In the genomic region with DNA sequence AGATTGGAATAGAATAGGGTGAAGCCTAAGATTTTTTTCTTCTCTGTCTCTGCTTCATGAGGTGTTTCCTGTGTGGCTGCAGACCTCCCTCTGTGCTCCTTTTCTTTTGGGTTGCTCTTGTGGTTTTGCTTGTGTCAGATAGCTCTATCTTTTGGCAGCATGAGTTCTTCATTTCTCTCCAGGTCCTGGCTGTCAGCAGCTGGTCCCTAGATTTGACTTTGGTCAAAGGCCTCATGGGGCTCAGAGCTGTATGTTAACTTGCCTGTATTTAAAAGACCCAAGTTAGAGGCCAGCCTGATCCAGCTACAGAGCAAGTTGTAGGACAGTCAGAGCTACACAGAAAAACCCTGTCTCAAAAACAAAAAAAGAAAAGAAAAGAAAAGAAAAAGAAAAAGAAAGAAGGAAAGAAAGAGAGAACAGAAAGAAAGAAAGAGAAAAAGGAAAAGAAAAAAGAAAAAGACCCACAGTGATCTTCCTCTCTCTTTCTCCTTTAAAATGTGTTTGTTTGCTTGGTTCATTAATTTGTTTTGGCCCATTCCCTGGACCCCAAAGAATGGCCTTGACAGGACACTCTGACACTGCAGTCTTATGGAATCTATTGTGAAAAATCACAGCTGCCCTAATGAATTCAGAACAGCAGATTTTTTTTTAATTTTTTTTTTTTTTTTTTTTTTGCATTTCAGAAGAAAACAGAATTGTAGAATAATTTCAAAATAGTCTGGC, we compare ENCODE assay signal across 9 mouse cellular contexts.
DNase-seq lines count a peak whose midpoint lies in the region; ATAC-seq and TF ChIP-seq lines count a peak whose summit lies in the region.
"Had no signal": no experiment of that assay in that cellular context is flagged by ENCODE, and none has a peak within 500 bp of the region (broad histone marks: within the 10 kb centered on the region; RNA-seq: fewer than 3 reads in every experiment).

No protein-coding gene starts in this region.

- TF ChIP-seq POLR2A in thymus, adult 2 months (IDR thresholded peaks at IDR 0.05; ENCODE audit: control insufficient read depth, extremely low read depth, insufficient read depth, low read length, poor library complexity) = no peak

- intact Hi-C loops in left cerebral cortex, postnatal 36 days (cut with DNase I) = no loop called here

- no peaks in the 10 kb centered on the region for H3K27me3 ChIP-seq in thymus, adult 2 months (ENCODE audit: control insufficient read depth, insufficient read depth, low read length)
- no peaks in the 10 kb centered on the region for H3K27me3 ChIP-seq in kidney, embryonic 14.5 days (ENCODE audit: control insufficient read depth, insufficient read depth, low read length)

- H3K9ac ChIP-seq in kidney, embryonic 14.5 days (ENCODE audit: low read depth, low read length) = no peak overlapping the region

- H3K4me2 ChIP-seq in kidney, embryonic 14.5 days (replicated peaks; ENCODE audit: low read depth, low read length) = no peak overlapping the region

- no peak overlapping the region for H3K4me3 ChIP-seq in thymus, adult 2 months (ENCODE audit: control insufficient read depth, insufficient read depth, low read length)
- no peak overlapping the region for H3K4me3 ChIP-seq in kidney, embryonic 14.5 days (ENCODE audit: low read length)

- peak; percentile 7 for DNase-seq in kidney, adult 11 months
- DNase-seq in kidney, postnatal 14 days = no peak
- DNase-seq in thymus, postnatal 4 days = peak; percentile 11
- DNase-seq in thymus, adult 2 months = no peak
- DNase-seq in adrenal gland, postnatal 36 days = no peak
- DNase-seq in left cerebral cortex, postnatal 36 days (ENCODE audit: low spot score in 2 of 2) = no peak

- TF ChIP-seq CTCF in thymus, adult 2 months (IDR thresholded peaks at IDR 0.05; ENCODE audit: borderline replicate concordance, control insufficient read depth, extremely low read depth, insufficient read depth, low read length, poor library complexity) = no peak

- ATAC-seq in kidney, embryonic 14.5 days (ENCODE audit: low FRiP score, low TSS enrichment) = no peak
- ATAC-seq: forebrain, embryonic 16.5 days had no signal

- no peak overlapping the region for H3K27ac ChIP-seq in thymus, adult 2 months (ENCODE audit: control insufficient read depth, insufficient read depth, low read length)
- H3K27ac ChIP-seq in kidney, embryonic 14.5 days (ENCODE audit: low read depth, low read length) = peak overlapping the region; percentile 73

- H3K4me1 ChIP-seq in thymus, adult 2 months (replicated peaks; ENCODE audit: control insufficient read depth, insufficient read depth, low read length) = peaks cover 12% of the 10 kb centered on the region
- peaks cover 57% of the 10 kb centered on the region for H3K4me1 ChIP-seq in kidney, embryonic 14.5 days (ENCODE audit: control insufficient read depth, insufficient read depth, low read length)

- H3K9me3 ChIP-seq in kidney, embryonic 14.5 days (ENCODE audit: control insufficient read depth, low read length) = no peaks in the 10 kb centered on the region; the same call in 1 of the 2 replicates

- no peaks in the 10 kb centered on the region for H3K36me3 ChIP-seq in thymus, adult 2 months (ENCODE audit: control insufficient read depth, insufficient read depth, low read length)
- no peaks in the 10 kb centered on the region for H3K36me3 ChIP-seq in kidney, embryonic 14.5 days (ENCODE audit: control insufficient read depth, insufficient read depth, low read length)
- H3K36me3 ChIP-seq: G1E had no signal

Comparison
In these comparisons a context has a peak if more than half of its experiments do, and no peak if none do; other contexts are left out.
1. DNase-seq: peak in kidney, adult 11 months (single experiment) and thymus, postnatal 4 days (single experiment); none in kidney, postnatal 14 days (single experiment), thymus, adult 2 months (single experiment), adrenal gland, postnatal 36 days (0 of 2) and left cerebral cortex, postnatal 36 days (0 of 2).